Mouse (Mus musculus) kidney, adult 2 months (tissue): ENCODE results near the gene Ergic1. TPM values are rescaled to one million over a fixed set of nuclear protein-coding genes. Genes with fewer than 3 reads are reported as not detected.

ENCODE experiments used
- DNase-seq: peaks from one replicate; pipeline ENCODE4 v3.0.0; 2021
- H3K27ac ChIP-seq: fragments of 200-500 bp; 2 replicates; pipeline ENCODE4 v1.5.1; 2012; ENCODE audit warnings: low read depth, low read length, control low read depth, inconsistent platforms; ENCODE audit not compliant: insufficient read depth
- H3K27me3 ChIP-seq: fragments of 200-500 bp; replicated peaks from 2 replicates; pipeline ENCODE4 v1.6.1; 2012; ENCODE audit warnings: mild to moderate bottlenecking, moderate library complexity, low read length, inconsistent platforms; ENCODE audit not compliant: control insufficient read depth, insufficient read depth
- H3K36me3 ChIP-seq: fragments of 200-500 bp; 2 replicates; pipeline ENCODE4 v1.6.1; 2012; ENCODE audit warnings: mild to moderate bottlenecking, moderate library complexity, low read length, inconsistent platforms; ENCODE audit not compliant: control insufficient read depth, insufficient read depth
- H3K4me1 ChIP-seq: fragments of 200-500 bp; 2 replicates; pipeline ENCODE4 v1.6.1; 2011; ENCODE audit warnings: low read length; ENCODE audit not compliant: control insufficient read depth, insufficient read depth
- H3K4me3 ChIP-seq: fragments of 200-500 bp; 2 replicates; pipeline ENCODE4 v1.5.1; 2011; ENCODE audit warnings: mild to moderate bottlenecking, low read depth, low read length, control low read depth; ENCODE audit not compliant: insufficient read depth
- CTCF ChIP-seq: fragments of 200-500 bp; conservative IDR thresholded peaks from 2 replicates; pipeline ENCODE4 v1.5.1; 2011; ENCODE audit warnings: low read depth, mild to moderate bottlenecking, control low read depth, low read length, moderate library complexity, mixed read lengths; ENCODE audit not compliant: insufficient read depth, insufficient read length
- POLR2A ChIP-seq: fragments of 200-500 bp; IDR thresholded peaks from one replicate; pipeline ENCODE4 v1.6.1; 2011; ENCODE audit warnings: low read depth, low read length, control low read depth
- WGBS: fragments of 180-500 bp; shearing (Covaris S2); methylation state at CpG from one replicate; pipeline ENCODE4 v1.1.7; 2018; 5-methylcytosine and 5-hydroxymethylcytosine counted together
- polyA plus RNA-seq: library from polyadenylated mRNA; depleted of rRNA; stranded (reverse); fragments of >200 nt; gene quantifications from 2 replicates; pipeline ENCODE4 v1.2.3, GENCODE M21; 2012

The Ergic1 gene
- polyA plus RNA-seq, 1 experiment: 131 TPM

DNA sequence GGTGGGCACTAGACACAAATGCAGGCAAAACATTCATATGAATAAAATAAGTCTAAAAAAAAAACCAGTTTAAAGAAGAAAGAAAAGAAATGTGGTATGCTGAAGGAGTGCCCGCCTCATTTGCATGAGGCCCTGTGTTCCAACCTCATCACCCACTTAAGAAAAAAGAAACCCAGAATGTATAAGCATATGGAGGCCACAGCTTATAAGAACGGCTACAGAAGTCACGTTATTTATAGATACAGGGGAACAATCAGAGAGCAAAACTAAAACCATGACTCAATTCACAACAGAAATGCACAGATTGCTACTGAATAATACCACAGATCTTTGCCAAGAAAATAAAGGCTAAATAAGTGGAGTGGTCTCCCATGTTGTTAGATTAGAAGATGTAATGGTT, 43.0 kb upstream of the Ergic1 start:
- Histone ChIP-seq H3K27me3 (no peaks in the 10 kb centered on the region), H3K27ac (no peak overlapping the region), H3K4me3 (no peak overlapping the region), H3K36me3 (no peaks in the 10 kb centered on the region), H3K4me1 (peaks cover 3% of the 10 kb centered on the region; the same call in 1 of the 2 replicates)
- 90% methylated on average over 3 of the region's 3 CpGs for WGBS
- DNase-seq: no peak
- TF ChIP-seq CTCF (no peak), POLR2A (no peak)

DNA sequence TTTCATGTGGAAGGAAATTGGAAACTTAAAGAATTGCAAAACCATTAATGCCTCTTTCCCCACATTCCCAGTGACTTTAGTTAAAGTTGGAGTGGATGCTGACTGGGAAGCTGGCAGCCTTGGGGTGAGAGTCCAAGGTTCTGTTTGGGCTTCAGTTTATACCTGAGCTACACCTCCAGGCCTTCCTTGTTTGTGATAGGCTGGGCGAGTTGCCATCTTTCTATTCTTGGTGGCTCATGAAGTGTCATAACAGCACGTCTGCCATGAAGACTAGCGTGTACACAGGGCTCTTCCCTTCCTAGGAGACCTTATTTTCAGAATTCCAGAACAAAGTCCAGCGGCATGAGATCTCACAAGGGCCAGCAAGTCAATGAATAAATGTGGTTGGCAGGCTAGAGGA, 38.6 kb upstream of the Ergic1 start:
- WGBS: 49% methylated on average over 4 of the region's 4 CpGs
- no peak overlapping the region for H3K4me3 ChIP-seq
- peak; percentile 98 for DNase-seq
- peaks cover 10% of the 10 kb centered on the region; the same call in 1 of the 2 replicates for H3K4me1 ChIP-seq
- no peak for TF ChIP-seq CTCF
- no peak for TF ChIP-seq POLR2A
- no peaks in the 10 kb centered on the region for H3K36me3 ChIP-seq
- peak overlapping the region; percentile 82 for H3K27ac ChIP-seq
- H3K27me3 ChIP-seq: no peaks in the 10 kb centered on the region

DNA sequence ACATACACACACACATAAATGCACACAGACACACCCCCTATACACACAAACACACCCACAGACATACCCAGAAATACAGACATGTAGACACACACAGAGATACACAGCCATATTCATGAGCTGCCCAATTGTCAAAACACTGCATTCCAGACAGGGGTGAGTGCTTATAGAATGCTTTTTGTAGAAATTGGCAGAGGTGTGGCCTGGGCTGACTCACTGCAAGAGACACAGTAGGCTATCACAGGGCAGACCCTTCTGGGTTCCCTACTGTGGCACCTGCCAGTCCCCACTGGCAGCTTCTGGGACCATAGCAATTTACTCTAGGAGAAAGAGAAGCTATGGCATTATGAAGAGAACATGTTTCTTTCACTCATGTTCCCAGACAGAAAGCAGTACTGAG, 37.0 kb upstream of the Ergic1 start:
- DNase-seq: no peak
- H3K4me3 ChIP-seq: no peak overlapping the region
- no peak overlapping the region for H3K27ac ChIP-seq
- no peaks in the 10 kb centered on the region for H3K36me3 ChIP-seq
- H3K27me3 ChIP-seq: no peaks in the 10 kb centered on the region
- peaks cover 12% of the 10 kb centered on the region; the same call in 1 of the 2 replicates for H3K4me1 ChIP-seq
- TF ChIP-seq CTCF (no peak), POLR2A (no peak)

DNA sequence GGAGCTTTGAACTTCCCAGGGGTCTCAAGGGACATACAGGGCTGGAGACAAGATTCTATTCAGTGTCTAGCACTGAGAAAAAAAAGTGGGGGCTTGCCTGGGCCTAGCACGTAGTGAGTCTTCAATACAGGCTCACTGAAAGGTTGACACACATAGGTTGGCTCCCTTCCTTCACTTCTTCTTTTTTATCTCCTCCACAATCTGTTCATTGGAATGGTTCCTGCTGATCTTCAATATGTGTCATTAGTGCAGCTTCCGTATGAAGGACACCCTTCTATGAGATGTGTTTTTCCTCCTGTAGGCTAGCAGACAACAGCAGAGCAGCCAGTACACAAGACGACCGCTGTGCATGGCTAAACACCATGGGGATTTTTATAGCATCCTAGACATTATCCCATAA, 36.5 kb upstream of the Ergic1 start:
- Histone ChIP-seq H3K27ac (no peak overlapping the region), H3K27me3 (no peaks in the 10 kb centered on the region), H3K4me1 (peaks cover 12% of the 10 kb centered on the region; the same call in 1 of the 2 replicates), H3K4me3 (no peak overlapping the region), H3K36me3 (no peaks in the 10 kb centered on the region)
- TF ChIP-seq CTCF: no peak
- no peak for TF ChIP-seq POLR2A
- DNase-seq: no peak
- 88% methylated on average over 4 of the region's 4 CpGs for WGBS

DNA sequence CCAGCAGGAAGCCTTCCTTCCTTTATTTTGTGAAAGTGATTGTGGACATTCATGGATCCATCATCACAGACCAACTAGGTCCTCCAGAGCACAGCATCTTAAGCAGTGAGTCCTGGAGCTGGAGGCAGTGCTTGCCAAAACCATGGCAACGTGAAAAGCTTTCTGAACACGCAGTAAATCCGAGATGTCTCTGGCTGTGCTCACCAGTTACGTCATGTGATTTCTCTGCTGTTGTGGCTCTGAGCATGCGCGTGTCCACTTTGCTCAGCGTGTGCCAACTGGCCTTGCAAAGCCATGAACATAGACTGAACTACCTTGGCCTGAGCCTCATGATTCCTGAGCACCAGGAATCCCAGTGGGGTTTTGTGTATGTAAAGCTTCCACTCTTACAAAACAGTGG, 36.0 kb upstream of the Ergic1 start:
- TF ChIP-seq POLR2A (no peak), CTCF (no peak)
- no peak overlapping the region for H3K27ac ChIP-seq
- 52% methylated on average over 7 of the region's 7 CpGs for WGBS
- DNase-seq: peak; percentile 77
- H3K27me3 ChIP-seq: no peaks in the 10 kb centered on the region
- no peak overlapping the region for H3K4me3 ChIP-seq
- H3K36me3 ChIP-seq: no peaks in the 10 kb centered on the region
- H3K4me1 ChIP-seq: peaks cover 12% of the 10 kb centered on the region; the same call in 1 of the 2 replicates

DNA sequence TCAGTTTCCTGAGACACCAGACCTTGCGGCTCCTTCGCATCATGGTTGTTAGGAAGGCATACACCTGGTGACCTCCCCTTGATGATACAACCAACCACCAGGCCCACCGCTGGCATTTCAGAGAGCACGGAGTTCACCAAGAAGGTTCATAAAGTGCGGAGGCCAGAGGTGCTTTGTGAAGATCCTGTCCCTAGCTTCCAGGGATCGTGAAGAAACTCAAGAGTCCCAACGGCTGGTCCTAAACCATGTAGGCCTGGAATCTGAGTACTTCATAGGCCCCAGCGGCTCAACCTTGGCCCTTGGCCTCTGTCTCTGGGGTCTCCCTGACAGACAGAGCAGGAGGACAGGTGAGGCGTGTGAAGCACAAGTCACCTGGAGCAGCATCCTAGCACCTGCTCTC, 34.0 kb upstream of the Ergic1 start:
- Histone ChIP-seq H3K36me3 (no peaks in the 10 kb centered on the region), H3K27me3 (no peaks in the 10 kb centered on the region), H3K4me1 (peaks cover 12% of the 10 kb centered on the region; the same call in 1 of the 2 replicates), H3K27ac (no peak overlapping the region), H3K4me3 (no peak overlapping the region)
- no peak for DNase-seq
- 96% methylated on average over 9 of the region's 9 CpGs for WGBS
- TF ChIP-seq POLR2A: no peak
- no peak for TF ChIP-seq CTCF

DNA sequence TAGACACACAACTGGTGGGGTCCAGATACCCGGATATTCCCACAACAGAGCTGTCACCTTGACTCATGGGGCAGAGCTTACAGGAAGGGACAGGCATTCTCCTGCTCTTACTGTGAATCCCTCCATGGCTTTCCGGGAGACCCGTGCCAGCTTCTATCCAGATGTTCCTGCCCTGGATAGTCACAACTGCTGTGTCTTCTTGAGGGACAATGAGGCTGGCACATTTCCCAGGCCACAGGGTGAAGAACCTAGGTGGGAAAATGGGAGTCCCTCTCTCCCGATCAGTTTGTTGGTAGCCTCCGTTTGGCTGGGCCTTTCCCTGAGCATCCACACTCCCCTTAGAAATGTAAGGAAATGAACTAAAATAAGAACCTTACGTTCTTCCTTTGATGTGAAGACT, 32.5 kb upstream of the Ergic1 start:
- TF ChIP-seq POLR2A: no peak
- TF ChIP-seq CTCF: no peak
- WGBS: 79% methylated on average over 6 of the region's 6 CpGs
- DNase-seq: no peak
- no peaks in the 10 kb centered on the region for H3K27me3 ChIP-seq
- peaks cover 5% of the 10 kb centered on the region; the same call in 1 of the 2 replicates for H3K4me1 ChIP-seq
- H3K4me3 ChIP-seq: no peak overlapping the region
- H3K36me3 ChIP-seq: no peaks in the 10 kb centered on the region
- H3K27ac ChIP-seq: no peak overlapping the region

DNA sequence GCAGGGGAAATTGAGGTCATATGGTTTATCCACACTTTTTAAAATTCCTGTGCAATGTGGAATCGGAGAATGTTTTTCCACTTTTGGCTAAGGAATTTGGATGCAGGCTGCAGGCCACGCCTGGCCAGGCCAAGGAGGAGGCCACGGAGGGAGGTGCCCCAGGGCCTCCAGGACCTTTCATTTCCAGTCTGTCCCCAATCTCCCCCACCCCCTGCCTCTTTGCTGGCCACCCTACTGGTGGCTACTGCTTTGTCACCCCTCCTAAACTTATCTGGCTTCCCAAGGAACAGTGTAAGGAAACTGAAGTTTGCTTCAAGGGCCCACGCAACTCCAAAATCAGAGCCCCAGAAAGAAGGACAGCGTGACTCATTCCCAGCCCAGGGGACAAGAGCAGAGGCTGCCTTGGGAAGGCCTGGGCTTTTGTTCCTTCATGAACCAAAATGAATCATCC, 31.5 kb upstream of the Ergic1 start:
- Histone ChIP-seq H3K27ac (peak overlapping the region; percentile 49), H3K36me3 (no peaks in the 10 kb centered on the region), H3K4me3 (no peak overlapping the region), H3K27me3 (no peaks in the 10 kb centered on the region), H3K4me1 (peaks cover 2% of the 10 kb centered on the region; the same call in 1 of the 2 replicates)
- no peak for TF ChIP-seq POLR2A
- peak; percentile 50 for DNase-seq
- 62% methylated on average over 5 of the region's 5 CpGs for WGBS
